Mouse (Mus musculus) embryonic facial prominence, embryonic 14.5 days (tissue): ENCODE measurements around the gene Gmds. TPM values are rescaled to one million over a fixed set of nuclear protein-coding genes. Genes with fewer than 3 reads are reported as not detected.

Experiments used
- ATAC-seq: fragments of 200-750 bp; cut with Nextera tagmentation; 2 replicates; pipeline ENCODE4 v1.8.0; 2017; ENCODE audit warnings: low read depth, moderate number of reproducible peaks, moderate TSS enrichment
- DNase-seq: peaks from one replicate; pipeline ENCODE4 v3.0.0-alpha.2; 2015; ENCODE audit warnings: low spot score
- H3K27ac ChIP-seq: fragments of 300-500 bp; sonication (generic); replicated peaks from 2 replicates; pipeline ENCODE4 v1.5.1; 2014; ENCODE audit warnings: low read depth, mild to moderate bottlenecking, low read length, moderate library complexity
- H3K27me3 ChIP-seq: fragments of 300-500 bp; sonication (generic); replicated peaks from 2 replicates; pipeline ENCODE4 v1.6.1; 2014; ENCODE audit warnings: low read length; ENCODE audit not compliant: control insufficient read depth, insufficient read depth
- H3K36me3 ChIP-seq: fragments of 300-500 bp; sonication (generic); 2 replicates; pipeline ENCODE4 v1.6.1; 2014; ENCODE audit warnings: low read length, mixed read lengths; ENCODE audit not compliant: control insufficient read depth, insufficient read depth
- H3K4me1 ChIP-seq: fragments of 300-500 bp; sonication (generic); 2 replicates; pipeline ENCODE4 v1.6.1; 2014; ENCODE audit warnings: antibody characterized with exemption, low read length; ENCODE audit not compliant: control insufficient read depth, insufficient read depth
- H3K4me2 ChIP-seq: fragments of 300-500 bp; sonication (generic); 2 replicates; pipeline ENCODE4 v1.6.1; 2014; ENCODE audit warnings: low read depth, mild to moderate bottlenecking, low read length, moderate library complexity, mixed read lengths
- H3K4me3 ChIP-seq: fragments of 300-500 bp; sonication (generic); 2 replicates; pipeline ENCODE4 v1.5.1; 2014; ENCODE audit warnings: low read depth, mild to moderate bottlenecking, low read length
- H3K9ac ChIP-seq: fragments of 300-500 bp; sonication (generic); 2 replicates; pipeline ENCODE4 v1.6.1; 2014; ENCODE audit warnings: low read depth, mild to moderate bottlenecking, low read length, moderate library complexity, mixed read lengths
- H3K9me3 ChIP-seq: fragments of 300-500 bp; sonication (generic); 2 replicates; pipeline ENCODE4 v1.6.1; 2016; ENCODE audit warnings: low read length; ENCODE audit not compliant: control insufficient read depth
- WGBS: fragments of 180-500 bp; shearing (Covaris S2); extraction: QIAGEN DNeasy Blood & Tissue Kit; methylation state at CpG from one replicate; pipeline ENCODE4 v1.1.7; 2014; 5-methylcytosine and 5-hydroxymethylcytosine counted together
- polyA plus RNA-seq: library from polyadenylated mRNA; unstranded; fragments of >200 nt; fragmentation: Nextera tagmentation; extraction: Ambion mirVana; gene quantifications from 2 replicates; pipeline ENCODE4 v1.2.1, GENCODE M21; 2014

Gmds gene
- polyA plus RNA-seq, 1 experiment from 2014 or later, result 39.4 TPM

GRCm38 (mm10) chr13:32236269-32236678, 102.3 kb downstream of the Gmds start:
- H3K9me3 ChIP-seq, result no peaks in the 10 kb centered on the region
- no peaks in the 10 kb centered on the region for H3K36me3 ChIP-seq
- no peak overlapping the region for H3K4me3 ChIP-seq
- no peak overlapping the region for H3K4me2 ChIP-seq
- H3K27me3 ChIP-seq, result no peaks in the 10 kb centered on the region
- no peak overlapping the region for H3K27ac ChIP-seq
- 61% methylated on average over 3 of the region's 3 CpGs for WGBS
- H3K4me1 ChIP-seq, result no peaks in the 10 kb centered on the region
- DNase-seq (no peak), ATAC-seq (no peak)
- H3K9ac ChIP-seq, result no peak overlapping the region

- no peaks in the 10 kb centered on the region for H3K36me3 ChIP-seq
Observed at GRCm38 (mm10) chr13:32235046-32235445, 103.5 kb downstream of the Gmds start.

GRCm38 (mm10) chr13:32234019-32234418, 104.5 kb downstream of the Gmds start:
- no peak for DNase-seq
- ATAC-seq, result no peak
- Histone ChIP-seq H3K9me3 (no peaks in the 10 kb centered on the region), H3K4me3 (no peak overlapping the region), H3K27me3 (no peaks in the 10 kb centered on the region), H3K27ac (no peak overlapping the region), H3K4me2 (no peak overlapping the region), H3K36me3 (no peaks in the 10 kb centered on the region), H3K9ac (no peak overlapping the region), H3K4me1 (no peaks in the 10 kb centered on the region)
- WGBS, result 77% methylated on average over 9 of the region's 9 CpGs

More at GRCm38 (mm10) chr13:32235046-32235445, 103.5 kb downstream of the Gmds start:
- Histone ChIP-seq H3K9ac (no peak overlapping the region), H3K27ac (no peak overlapping the region), H3K27me3 (no peaks in the 10 kb centered on the region), H3K4me3 (no peak overlapping the region), H3K4me1 (no peaks in the 10 kb centered on the region), H3K4me2 (no peak overlapping the region), H3K9me3 (no peaks in the 10 kb centered on the region)
- ATAC-seq, result no peak
- DNase-seq, result no peak
- WGBS, result 88% methylated on average over 4 of the region's 4 CpGs

GRCm38 (mm10) chr13:32232391-32232790, 106.1 kb downstream of the Gmds start:
- Histone ChIP-seq H3K4me2 (no peak overlapping the region), H3K4me3 (no peak overlapping the region), H3K27me3 (no peaks in the 10 kb centered on the region), H3K27ac (no peak overlapping the region), H3K9me3 (no peaks in the 10 kb centered on the region), H3K9ac (no peak overlapping the region), H3K4me1 (no peaks in the 10 kb centered on the region), H3K36me3 (no peaks in the 10 kb centered on the region)
- no peak for DNase-seq
- no peak for ATAC-seq
- 91% methylated on average over 5 of the region's 5 CpGs for WGBS

DNA sequence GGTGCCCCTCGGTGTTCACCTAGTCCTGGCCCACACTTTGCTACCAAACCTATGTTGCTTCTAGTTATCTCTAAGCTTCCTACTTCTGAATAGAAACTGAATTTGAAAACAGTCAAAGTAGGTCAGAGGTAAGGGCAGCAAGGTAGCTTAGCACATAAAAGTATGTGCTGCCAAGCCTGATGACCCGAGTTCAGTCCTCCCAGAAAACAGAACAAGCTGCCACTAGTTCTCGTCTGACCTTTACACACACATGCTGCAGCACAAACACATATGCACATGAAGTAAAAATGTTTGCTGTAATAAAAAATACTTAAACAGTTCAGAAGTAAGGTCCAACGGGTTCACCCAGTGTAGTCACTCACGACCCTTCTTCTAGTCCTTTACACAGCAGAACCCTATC, 106.6 kb downstream of the Gmds start:
- no peaks in the 10 kb centered on the region for H3K36me3 ChIP-seq
- 88% methylated on average over 5 of the region's 5 CpGs for WGBS
- ATAC-seq (no peak), DNase-seq (no peak)
- H3K4me3 ChIP-seq, result no peak overlapping the region
- H3K27me3 ChIP-seq, result no peaks in the 10 kb centered on the region
- no peak overlapping the region for H3K4me2 ChIP-seq
- no peaks in the 10 kb centered on the region for H3K4me1 ChIP-seq
- H3K27ac ChIP-seq, result no peak overlapping the region
- H3K9me3 ChIP-seq, result no peaks in the 10 kb centered on the region
- H3K9ac ChIP-seq, result no peak overlapping the region

DNA sequence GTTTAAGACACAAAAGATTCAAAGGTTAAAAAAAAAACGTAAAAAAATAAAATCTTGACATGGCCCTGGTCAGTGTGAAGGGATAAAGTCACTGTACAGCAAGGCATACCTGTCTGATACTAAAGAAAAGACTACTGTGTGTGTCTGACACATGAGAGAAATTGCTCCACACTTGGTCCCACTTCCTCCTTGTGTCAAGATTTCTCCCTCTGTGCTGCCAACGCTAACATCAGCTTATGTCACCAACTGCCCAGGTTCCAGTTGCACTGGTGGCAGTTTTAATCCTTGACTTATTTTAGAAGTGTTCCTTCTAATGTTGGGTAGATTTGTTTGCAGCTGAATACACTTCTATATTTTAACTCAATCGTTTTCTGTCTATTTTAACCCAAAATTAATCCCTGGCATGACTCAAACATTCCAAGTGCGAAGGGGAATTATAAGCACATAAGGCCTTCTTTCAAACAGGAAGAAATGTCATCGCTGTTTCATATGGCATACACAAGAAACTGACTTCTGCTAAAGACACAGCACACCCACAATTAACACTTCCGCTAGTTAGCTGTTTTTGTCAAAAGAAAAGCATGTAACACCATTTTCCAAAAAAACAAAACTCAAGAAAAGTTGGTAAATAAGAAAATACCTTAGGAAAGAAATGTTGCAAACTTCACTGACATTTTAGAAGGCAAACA, 110.5 kb downstream of the Gmds start:
- H3K4me2 ChIP-seq, result no peak overlapping the region
- H3K9ac ChIP-seq, result no peak overlapping the region
- H3K4me3 ChIP-seq, result no peak overlapping the region
- ATAC-seq (no peak), DNase-seq (no peak)
- no peaks in the 10 kb centered on the region for H3K4me1 ChIP-seq
- H3K27me3 ChIP-seq, result no peaks in the 10 kb centered on the region
- H3K36me3 ChIP-seq, result no peaks in the 10 kb centered on the region
- 76% methylated on average over 6 of the region's 6 CpGs for WGBS
- no peak overlapping the region for H3K27ac ChIP-seq
- no peaks in the 10 kb centered on the region for H3K9me3 ChIP-seq

- DNase-seq (no peak), ATAC-seq (no peak)
- Histone ChIP-seq H3K36me3 (no peaks in the 10 kb centered on the region), H3K27me3 (no peaks in the 10 kb centered on the region; the same call in 1 of the 2 replicates), H3K9me3 (no peaks in the 10 kb centered on the region), H3K4me2 (no peak overlapping the region), H3K27ac (no peak overlapping the region), H3K4me1 (no peaks in the 10 kb centered on the region), H3K9ac (no peak overlapping the region), H3K4me3 (no peak overlapping the region)
- WGBS, result 78% methylated on average over 2 of the region's 2 CpGs
Observed at GRCm38 (mm10) chr13:32217647-32218046, 120.9 kb downstream of the Gmds start.

- H3K36me3 ChIP-seq, result no peaks in the 10 kb centered on the region
- DNase-seq (peak; percentile 74), ATAC-seq (peak; percentile 68)
- no peak overlapping the region for H3K9ac ChIP-seq
- no peaks in the 10 kb centered on the region; the same call in 1 of the 2 replicates for H3K27me3 ChIP-seq
- H3K4me3 ChIP-seq, result no peak overlapping the region
- 35% methylated on average over 9 of the region's 9 CpGs for WGBS
- H3K27ac ChIP-seq, result peak overlapping the region; percentile 65
- peak overlapping the region; percentile 35; the same call in 1 of the 2 replicates for H3K4me2 ChIP-seq
- H3K4me1 ChIP-seq, result no peaks in the 10 kb centered on the region
- no peaks in the 10 kb centered on the region for H3K9me3 ChIP-seq
Observed at GRCm38 (mm10) chr13:32213702-32214452, 124.7 kb downstream of the Gmds start.
